Mouse (Mus musculus) embryo, embryonic 9.5 days (tissue): ENCODE results near the gene Gm11168.
"Not testable (repeated sequence)": the region's sequence is repeated elsewhere in the genome, so short reads cannot be mapped to it uniquely, and the experiment has no call there.

Experiments
- DNase-seq: peaks from one replicate; pipeline ENCODE4 v3.0.0-alpha.2; 2017; ENCODE audit errors: extremely low spot score

The Gm11168 gene

DNA sequence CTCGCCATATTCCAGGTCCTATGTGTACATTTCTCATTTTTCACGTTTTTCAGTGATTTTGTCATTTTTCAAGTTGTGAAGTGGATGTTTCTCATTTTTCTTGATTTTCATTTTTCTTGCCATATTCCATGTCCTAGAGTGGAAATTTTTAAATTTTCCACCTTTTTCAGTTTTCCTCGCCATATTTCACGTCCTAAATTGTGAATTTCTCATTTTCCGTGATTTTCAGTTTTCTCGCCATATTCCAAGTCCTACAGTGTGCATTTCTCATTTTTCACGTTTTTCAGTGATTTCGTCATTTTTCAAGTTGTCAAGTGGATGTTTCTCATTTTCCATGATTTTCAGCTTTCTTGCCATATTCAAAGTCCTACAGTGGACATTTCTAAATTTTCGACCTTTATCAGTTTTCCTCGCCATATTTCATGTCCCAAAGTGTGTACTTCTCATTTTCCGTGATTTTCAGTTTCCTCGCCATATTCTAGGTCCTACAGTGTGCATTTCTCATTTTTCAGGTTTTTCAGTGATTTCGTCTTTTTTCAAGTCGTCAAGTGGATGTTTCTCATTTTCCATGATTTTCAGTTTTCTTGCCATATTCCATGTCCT lies at the start of gene Gm11168:
Gene Gm11168 (plus strand): TSS at position 553 of the 603 bp plus-strand sequence.
- DNase-seq = not testable (repeated sequence)

GRCm38 (mm10) chr9:3000445-3000972 lies 2.6 kb upstream of the Gm11168 start, which contains the start of gene Gm10722:
Gene Gm10722 (plus strand): TSS chr9:3000922.
- DNase-seq = peak; percentile 27

DNA sequence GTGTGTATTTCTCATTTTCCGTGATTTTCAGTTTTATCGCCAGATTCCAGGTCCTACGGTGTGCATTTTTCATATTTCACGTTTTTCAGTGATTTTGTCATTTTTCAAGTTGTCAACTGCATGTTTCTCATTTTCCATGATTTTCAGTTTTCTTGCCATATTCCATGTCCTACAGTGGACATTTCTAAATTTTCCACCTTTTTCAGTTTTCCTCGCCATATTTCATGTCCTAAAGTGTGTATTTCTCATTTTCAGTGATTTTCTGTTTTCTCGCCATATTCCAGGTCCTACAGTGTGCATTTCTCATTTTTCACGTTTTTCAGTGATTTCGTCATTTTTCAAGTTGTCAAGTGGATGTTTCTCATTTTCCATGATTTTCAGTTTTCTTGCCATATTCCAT lies 2.1 kb upstream of the Gm11168 start:
- not testable (repeated sequence) for DNase-seq

DNA sequence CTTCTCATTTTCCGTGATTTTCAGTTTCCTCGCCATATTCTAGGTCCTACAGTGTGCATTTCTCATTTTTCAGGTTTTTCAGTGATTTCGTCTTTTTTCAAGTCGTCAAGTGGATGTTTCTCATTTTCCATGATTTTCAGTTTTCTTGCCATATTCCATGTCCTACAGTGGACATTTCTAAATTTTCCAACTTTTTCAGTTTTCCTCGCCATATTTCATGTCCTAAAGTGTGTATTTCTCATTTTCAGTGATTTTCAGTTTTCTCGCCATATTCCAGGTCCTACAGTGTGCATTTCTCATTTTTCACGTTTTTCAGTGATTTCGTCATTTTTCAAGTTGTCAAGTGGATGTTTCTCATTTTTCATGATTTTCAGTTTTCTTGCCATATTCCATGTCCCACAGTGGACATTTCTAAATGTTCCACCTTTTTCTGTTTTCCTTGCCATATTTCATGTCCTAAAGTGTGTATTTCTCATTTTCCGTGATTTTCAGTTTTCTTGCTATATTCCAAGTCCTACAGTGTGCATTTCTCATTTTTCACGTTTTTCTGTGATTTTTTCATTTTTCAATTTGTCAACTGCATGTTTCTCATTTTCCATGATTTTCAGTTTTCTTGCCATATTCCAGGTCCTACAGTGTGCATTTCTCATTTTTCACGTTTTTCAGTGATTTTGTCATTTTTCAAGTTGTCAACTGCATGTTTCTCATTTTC lies 1.0 kb upstream of the Gm11168 start:
- peak; percentile 5 for DNase-seq

DNA sequence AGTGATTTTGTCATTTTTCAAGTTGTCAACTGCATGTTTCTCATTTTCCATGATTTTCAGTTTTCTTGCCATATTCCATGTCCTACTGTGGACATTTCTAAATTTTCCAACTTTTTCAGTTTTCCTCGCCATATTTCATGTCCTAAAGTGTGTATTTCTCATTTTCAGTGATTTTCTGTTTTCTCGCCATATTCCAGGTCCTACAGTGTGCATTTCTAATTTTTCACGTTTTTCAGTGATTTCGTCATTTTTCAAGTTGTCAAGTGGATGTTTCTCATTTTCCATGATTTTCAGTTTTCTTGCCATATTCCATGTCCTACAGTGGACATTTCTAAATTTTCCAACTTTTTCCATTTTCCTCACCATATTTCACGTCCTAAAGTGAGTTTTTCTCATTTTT lies 3.0 kb downstream of the Gm11168 start:
- DNase-seq = not testable (repeated sequence)

- not testable (repeated sequence) for DNase-seq
Observed at GRCm38 (mm10) chr9:3006636-3007035, 3.5 kb downstream of the Gm11168 start.

DNA sequence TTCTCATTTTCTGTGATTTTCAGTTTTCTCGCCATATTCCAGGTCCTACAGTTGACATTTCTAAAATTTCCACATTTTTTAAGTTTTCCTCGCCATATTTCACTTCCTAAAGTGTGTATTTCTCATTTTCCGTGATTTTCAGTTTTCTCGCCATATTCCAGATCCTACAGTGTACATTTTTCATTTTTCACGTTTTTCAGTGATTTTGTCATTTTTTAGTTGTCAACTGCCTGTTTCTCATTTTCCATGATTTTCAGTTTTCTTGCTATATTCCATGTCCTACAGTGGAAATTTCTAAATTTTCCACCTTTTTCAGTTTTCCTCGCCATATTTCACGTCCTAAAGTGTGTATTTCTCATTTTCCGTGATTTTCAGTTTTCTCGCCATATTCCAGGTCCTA lies 4.1 kb downstream of the Gm11168 start:
- DNase-seq = peak; percentile 9

- not testable (repeated sequence) for DNase-seq
Observed at GRCm38 (mm10) chr9:3009331-3009730, 6.2 kb downstream of the Gm11168 start.

GRCm38 (mm10) chr9:3012054-3012621 lies 9.0 kb downstream of the Gm11168 start:
- not testable (repeated sequence) for DNase-seq

GRCm38 (mm10) chr9:3012733-3013279 lies 9.7 kb downstream of the Gm11168 start, which contains the start of gene Gm10721:
Gene Gm10721 (plus strand): TSS chr9:3013140.
- DNase-seq = not testable (repeated sequence)

DNA sequence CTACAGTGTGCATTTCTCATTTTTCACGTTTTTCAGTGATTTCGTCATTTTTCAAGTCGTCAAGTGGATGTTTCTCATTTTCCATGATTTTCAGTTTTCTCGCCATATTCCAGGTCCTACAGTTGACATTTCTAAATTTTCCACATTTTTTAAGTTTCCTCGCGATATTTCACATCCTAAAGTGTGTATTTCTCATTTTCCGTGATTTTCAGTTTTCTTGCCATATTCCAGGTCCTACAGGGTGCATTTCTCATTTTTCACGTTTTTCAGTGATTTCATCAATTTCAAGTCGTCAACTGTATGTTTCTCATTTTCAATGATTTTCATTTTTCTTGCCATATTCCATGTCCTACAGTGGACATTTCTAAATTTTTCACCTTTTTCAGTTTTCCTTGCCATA lies 12.2 kb downstream of the Gm11168 start, which contains the start of gene Gm10720:
Gene Gm10720 (plus strand): TSS at position 301 of the 400 bp plus-strand sequence.
- DNase-seq = not testable (repeated sequence)

DNA sequence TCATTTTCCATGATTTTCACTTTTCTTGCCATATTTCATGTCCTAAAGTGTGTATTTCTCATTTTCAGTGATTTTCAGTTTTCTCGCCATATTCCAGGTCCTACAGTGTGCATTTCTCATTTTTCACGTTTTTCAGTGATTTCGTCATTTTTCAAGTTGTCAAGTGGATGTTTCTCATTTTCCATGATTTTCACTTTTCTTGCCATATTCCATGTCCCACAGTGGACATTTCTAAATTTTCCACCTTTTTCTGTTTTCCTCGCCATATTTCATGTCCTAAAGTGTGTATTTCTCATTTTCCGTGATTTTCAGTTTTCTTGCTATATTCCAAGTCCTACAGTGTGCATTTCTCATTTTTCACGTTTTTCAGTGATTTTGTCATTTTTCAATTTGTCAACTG lies 12.8 kb downstream of the Gm11168 start:
- DNase-seq = not testable (repeated sequence)

- not testable (repeated sequence) for DNase-seq
Observed at GRCm38 (mm10) chr9:3017108-3017507, 14.0 kb downstream of the Gm11168 start, which contains the start of gene Gm10719. Gene Gm10719 (plus strand): TSS chr9:3017408.

DNA sequence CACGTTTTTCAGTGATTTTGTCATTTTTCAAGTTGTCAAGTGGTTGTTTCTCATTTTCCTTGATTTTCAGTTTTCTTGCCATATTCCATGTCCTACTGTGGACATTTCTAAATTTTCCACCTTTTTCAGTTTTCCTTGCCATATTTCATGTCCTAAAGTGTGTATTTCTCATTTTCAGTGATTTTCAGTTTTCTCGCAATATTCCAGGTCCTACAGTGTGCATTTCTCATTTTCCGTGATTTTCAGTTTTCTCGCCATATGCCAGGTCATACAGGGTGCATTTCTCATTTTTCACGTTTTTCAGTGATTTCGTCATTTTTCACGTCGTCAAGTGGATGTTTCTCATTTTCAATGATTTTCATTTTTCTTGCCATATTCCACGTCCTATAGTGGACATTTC lies 15.8 kb downstream of the Gm11168 start:
- not testable (repeated sequence) for DNase-seq

DNA sequence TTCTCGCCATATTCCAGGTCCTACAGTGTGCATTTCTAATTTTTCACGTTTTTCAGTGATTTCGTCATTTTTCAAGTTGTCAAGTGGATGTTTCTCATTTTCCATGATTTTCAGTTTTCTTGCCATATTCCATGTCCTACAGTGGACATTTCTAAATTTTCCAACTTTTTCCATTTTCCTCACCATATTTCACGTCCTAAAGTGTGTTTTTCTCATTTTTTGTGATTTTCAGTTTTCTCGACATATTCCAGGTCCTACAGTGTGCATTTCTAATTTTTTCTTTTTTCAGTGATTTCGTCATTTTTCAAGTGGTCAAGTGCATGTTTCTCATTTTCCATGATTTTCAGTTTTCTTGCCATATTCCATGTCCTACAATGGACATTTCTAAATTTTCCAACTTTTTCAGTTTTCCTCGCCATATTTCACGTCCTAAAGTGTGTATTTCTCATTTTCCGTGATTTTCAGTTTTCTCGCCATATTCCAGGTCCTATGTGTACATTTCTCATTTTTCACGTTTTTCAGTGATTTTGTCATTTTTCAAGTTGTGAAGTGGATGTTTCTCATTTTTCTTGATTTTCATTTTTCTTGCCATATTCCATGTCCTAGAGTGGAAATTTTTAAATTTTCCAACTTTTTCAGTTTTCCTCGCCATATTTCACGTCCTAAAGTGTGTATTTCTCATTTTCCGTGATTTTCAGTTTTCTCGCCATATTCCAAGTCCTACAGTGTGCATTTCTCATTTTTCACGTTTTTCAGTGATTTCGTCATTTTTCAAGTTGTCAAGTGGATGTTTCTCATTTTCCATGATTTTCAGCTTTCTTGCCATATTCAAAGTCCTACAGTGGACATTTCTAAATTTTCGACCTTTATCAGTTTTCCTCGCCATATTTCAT lies 16.9 kb downstream of the Gm11168 start:
- DNase-seq = not testable (repeated sequence)

- DNase-seq = not testable (repeated sequence)
Observed at GRCm38 (mm10) chr9:3022316-3023008, 19.3 kb downstream of the Gm11168 start.

DNA sequence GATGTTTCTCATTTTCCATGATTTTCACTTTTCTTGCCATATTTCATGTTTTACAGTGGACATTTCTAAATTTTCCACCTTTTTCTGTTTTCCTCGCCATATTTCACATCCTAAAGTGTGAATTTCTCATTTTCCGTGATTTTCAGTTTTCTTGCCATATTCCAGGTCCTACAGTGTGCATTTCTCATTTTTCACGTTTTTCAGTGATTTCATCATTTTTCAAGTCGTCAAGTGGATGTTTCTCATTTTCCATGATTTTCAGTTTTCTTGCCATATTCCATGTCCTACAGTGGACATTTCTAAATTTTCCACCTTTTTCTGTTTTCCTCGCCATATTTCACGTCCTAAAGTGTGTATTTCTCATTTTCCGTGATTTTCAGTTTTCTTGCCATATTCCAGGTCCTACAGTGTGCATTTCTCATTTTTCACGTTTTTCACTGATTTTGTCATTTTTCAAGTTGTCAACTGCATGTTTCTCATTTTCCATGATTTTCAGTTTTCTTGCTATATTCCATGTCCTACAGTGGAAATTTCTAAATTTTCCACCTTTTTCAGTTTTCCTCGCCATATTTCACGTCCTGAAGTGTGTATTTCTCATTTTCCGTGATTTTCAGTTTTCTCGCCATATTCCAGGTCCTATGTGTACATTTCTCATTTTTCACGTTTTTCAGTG lies 20.3 kb downstream of the Gm11168 start, which contains the start of gene Gm10718:
Gene Gm10718 (plus strand): TSS at position 236 of the 673 bp plus-strand sequence.
- not testable (repeated sequence) for DNase-seq

DNA sequence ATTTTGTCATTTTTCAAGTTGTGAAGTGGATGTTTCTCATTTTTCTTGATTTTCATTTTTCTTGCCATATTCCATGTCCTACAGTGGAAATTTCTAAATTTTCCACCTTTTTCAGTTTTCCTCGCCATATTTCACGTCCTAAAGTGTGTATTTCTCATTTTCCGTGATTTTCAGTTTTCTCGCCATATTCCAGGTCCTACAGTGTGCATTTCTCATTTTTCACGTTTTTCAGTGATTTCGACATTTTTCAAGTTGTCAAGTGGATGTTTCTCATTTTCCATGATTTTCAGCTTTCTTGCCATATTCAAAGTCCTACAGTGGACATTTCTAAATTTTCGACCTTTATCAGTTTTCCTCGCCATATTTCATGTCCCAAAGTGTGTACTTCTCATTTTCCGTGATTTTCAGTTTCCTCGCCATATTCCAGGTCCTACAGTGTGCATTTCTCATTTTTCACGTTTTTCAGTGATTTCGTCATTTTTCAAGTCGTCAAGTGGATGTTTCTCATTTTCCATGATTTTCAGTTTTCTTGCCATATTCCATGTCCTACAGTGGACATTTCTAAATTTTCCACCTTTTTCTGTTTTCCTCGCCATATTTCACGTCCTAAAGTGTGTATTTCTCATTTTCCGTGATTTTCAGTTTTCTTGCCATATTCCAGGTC lies 21.0 kb downstream of the Gm11168 start:
- DNase-seq = not testable (repeated sequence)

DNA sequence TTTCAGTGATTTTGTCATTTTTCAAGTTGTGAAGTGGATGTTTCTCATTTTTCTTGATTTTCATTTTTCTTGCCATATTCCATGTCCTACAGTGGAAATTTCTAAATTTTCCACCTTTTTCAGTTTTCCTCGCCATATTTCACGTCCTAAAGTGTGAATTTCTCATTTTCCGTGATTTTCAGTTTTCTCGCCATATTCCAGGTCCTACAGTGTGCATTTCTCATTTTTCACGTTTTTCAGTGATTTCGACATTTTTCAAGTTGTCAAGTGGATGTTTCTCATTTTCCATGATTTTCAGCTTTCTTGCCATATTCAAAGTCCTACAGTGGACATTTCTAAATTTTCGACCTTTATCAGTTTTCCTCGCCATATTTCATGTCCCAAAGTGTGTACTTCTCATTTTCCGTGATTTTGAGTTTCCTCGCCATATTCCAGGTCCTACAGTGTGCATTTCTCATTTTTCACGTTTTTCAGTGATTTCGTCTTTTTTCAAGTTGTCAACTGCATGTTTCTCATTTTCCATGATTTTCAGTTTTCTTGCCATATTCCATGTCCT lies 21.8 kb downstream of the Gm11168 start, which contains the start of gene Gm10717:
Gene Gm10717 (plus strand): TSS at position 506 of the 556 bp plus-strand sequence.
- DNase-seq = not testable (repeated sequence)
